Mouse (Mus musculus) right cerebral cortex, adult 2 months (tissue): Measurements from ENCODE around the gene 4931428F04Rik.
"Not testable (repeated sequence)": the region's sequence is repeated elsewhere in the genome, so short reads cannot be mapped to it uniquely, and the experiment has no call there.

Source experiments
- DNase-seq, 2 experiments: peaks; one replicate each; pipeline ENCODE4 v3.0.0; 2021 to 2022; ENCODE audit warnings: low spot score in 2 of 2

Gene 4931428F04Rik

GRCm38 (mm10) chr8:105307670-105308069, 18.0 kb upstream of the 4931428F04Rik start:
- no peak for DNase-seq

DNA sequence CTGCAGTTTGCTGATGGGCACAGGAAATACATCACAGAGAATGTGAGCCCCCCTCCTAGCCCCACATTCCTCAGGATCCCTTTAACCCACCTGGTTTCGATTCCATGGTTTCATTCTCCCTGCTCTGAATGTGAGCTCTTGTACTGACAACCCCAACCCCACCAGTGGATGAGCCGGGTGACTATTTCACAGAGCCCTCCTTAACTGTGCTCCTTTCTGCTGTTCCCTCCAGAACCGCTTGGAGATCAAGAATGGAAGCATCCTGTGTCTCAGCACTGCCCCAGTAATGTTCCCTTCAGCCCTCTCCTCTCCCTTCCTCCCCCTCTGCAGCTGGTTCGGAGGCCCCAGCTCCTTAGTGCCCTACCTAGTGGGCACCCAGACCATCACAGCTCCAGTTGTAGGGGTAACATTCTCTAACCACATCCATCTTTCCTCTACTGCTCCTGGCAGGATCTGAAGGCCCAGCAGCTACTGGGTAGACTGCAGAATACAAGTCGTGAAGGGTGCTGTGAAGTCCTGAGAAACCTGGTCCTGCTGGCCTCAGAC, 16.6 kb upstream of the 4931428F04Rik start:
- DNase-seq, result no peak

- peak; percentile 60 to 64 for DNase-seq
These were observed 15.8 kb upstream of the 4931428F04Rik start, which contains the start of gene Elmo3 for GRCm38 (mm10) chr8:105305211-105306145. Gene Elmo3 (plus strand): TSS chr8:105305601.

- peak in 1 of 2 experiments; percentile 23 for DNase-seq
These were observed 14.9 kb upstream of the 4931428F04Rik start for GRCm38 (mm10) chr8:105304325-105305210.

- no peak for DNase-seq
These were observed 14.2 kb upstream of the 4931428F04Rik start for GRCm38 (mm10) chr8:105303874-105304273.

- DNase-seq, result no peak
These were observed 13.7 kb upstream of the 4931428F04Rik start for GRCm38 (mm10) chr8:105303396-105303795.

- DNase-seq, result no peak
These were observed 10.3 kb upstream of the 4931428F04Rik start for GRCm38 (mm10) chr8:105299962-105300361.

- no peak for DNase-seq
These were observed 8.9 kb upstream of the 4931428F04Rik start for GRCm38 (mm10) chr8:105298351-105299252.

- peak; percentile 94 for DNase-seq
These were observed 8.0 kb upstream of the 4931428F04Rik start, which contains the start of gene E2f4 for GRCm38 (mm10) chr8:105297511-105298192. Gene E2f4 (plus strand): TSS chr8:105297663.

DNA sequence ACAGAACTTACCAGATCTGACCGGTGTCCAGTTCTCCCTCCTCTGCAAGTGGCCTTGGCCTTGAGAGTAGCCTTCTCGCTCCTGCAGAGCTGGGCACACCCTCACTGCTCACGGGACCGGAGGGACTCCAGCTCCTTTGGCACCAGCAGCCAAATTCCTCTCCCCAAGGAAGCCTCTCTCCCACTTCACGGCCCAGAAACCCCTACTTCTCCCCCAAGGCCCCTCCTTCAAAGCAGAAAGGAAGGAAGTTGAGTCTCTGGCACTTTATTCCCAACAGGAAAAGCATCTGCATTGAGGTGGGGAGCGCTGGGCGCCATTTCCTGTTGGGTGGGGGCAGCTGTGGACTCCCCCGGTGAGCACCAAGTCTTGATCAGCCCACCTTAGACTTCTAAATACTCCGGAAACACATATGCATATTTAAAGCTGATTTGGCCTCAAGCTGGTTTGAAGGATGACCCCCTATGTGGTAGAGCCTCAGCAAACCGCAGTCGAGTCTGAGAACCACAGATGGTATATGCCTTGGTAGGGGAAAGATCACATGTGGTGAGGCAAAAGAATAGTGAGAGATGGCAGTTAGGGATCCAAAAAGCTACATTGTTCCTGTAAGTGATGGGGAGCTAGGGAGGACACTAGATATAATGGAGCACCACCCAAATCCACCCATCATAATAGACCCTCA, 6.4 kb upstream of the 4931428F04Rik start, which contains the start of gene Exoc3l:
Gene Exoc3l (minus strand): TSS at position 207 of the 679 bp plus-strand sequence.
- no peak for DNase-seq

GRCm38 (mm10) chr8:105295256-105295655, 5.6 kb upstream of the 4931428F04Rik start:
- DNase-seq, result no peak

DNA sequence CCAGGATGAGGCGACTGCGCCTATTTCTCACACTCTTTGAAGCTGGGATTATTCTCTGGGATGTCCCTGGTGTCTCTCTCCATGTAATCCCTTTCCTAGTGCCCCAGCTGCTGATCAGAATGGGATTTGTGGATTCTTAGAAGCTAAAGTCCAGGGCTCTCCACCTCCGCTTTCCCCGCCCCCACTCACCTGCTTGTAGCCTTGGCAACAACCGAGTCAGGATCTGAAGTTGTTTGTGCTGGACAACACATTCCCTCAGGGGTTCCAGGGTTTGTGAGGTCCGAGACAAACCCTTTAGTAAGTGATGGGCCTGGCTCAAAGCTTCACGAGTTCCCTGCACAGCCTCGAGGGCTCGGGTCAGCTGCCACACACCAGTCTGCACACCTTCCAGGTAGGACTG, 5.1 kb upstream of the 4931428F04Rik start:
- DNase-seq, result no peak

DNA sequence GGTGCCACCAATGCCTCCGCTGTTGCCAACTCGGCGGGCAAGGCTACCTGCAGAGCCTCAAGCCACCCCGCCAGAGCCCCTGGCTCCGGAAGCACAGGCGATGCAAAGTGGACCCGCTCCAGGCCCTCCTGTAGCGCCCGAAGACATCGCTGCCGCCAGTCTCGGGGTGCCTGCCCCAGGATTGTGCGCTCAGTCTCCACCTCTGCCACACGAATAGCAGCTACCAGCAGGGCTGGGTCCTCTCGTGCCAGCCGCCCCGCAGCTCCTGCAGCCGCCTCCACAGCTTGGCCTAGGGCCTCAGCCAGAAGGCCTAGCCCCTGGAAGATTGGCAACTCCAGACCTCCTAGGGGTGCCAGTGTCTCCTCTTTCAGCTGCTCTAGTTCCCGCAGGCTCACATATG, 3.7 kb upstream of the 4931428F04Rik start:
- DNase-seq, result no peak

GRCm38 (mm10) chr8:105292471-105292870, 2.8 kb upstream of the 4931428F04Rik start:
- no peak for DNase-seq

DNA sequence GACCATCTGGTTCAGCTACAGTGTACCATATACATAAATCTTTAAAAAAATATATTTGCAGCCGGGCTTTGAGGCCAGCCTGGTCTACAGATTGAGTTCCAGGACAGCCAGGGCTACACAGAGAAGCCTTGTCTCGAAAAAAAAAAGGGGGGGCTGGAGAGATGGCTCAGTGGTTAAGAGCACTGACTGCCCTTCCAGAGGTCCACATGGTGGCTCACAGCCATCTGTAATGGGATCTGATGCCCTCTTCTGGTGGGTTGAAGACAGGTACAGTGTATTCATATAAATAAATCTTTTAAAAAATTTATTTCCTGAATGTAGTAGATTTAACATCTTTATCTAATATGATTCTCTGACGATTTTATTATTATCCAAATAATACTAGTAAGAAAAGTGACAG, 2.1 kb upstream of the 4931428F04Rik start:
- not testable (repeated sequence) for DNase-seq

DNA sequence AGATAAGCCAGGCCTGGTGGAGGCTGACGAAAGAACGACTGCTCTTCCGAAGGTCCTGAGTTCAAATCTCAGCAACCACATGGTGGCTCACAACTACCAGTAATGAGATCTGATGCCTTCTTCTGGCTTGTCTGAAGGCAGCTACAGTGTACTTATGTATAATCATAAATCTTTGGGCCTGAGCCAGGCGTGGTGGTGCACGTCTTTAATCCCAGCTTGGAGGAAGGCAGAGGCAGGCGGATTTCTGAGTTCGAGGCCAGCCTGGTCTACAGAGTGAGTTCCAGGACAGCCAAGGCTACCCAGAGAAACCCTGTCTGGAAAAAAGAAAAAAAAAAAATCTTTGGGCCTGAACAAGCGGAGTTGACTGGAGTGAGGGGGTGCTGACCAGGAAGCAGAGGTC, 1.7 kb upstream of the 4931428F04Rik start:
- not testable (repeated sequence) for DNase-seq

DNA sequence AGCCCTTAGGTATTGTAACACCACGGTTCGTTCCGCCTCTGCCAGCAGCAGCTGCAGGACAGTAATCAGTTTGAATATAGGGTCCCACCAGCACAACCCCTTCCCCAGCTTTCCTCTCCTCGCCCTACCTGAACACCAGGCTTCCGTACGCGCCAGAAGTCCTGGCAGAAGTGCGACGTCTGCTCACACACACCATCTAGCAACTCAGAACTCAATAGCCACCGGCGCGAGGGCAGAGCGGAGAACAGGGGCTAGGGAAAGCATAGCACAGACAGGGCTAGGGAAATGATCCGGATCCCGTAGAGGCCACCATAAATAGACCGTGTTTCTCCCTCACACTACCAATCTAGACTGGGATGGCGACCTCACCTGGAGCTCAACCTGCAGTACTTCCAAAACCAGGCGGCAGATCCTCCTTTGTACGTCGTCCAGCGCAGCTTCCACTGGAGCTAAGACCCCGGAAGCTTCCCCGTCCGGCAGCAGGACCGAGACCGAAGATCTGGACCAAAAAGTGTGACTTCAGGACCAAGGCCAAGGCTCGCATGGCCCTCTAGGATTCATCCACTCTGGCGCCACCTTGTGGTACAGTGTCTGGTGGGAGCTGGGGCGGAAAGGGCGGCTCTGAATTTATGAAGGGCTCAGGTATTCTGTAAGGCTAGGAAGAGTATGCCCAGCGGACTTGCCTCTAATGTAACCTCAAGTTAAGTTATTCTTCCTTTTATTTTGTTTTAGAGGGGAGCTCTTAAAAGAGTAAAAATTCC, 1.1 kb upstream of the 4931428F04Rik start:
- peak; percentile 74 to 81 for DNase-seq

DNA sequence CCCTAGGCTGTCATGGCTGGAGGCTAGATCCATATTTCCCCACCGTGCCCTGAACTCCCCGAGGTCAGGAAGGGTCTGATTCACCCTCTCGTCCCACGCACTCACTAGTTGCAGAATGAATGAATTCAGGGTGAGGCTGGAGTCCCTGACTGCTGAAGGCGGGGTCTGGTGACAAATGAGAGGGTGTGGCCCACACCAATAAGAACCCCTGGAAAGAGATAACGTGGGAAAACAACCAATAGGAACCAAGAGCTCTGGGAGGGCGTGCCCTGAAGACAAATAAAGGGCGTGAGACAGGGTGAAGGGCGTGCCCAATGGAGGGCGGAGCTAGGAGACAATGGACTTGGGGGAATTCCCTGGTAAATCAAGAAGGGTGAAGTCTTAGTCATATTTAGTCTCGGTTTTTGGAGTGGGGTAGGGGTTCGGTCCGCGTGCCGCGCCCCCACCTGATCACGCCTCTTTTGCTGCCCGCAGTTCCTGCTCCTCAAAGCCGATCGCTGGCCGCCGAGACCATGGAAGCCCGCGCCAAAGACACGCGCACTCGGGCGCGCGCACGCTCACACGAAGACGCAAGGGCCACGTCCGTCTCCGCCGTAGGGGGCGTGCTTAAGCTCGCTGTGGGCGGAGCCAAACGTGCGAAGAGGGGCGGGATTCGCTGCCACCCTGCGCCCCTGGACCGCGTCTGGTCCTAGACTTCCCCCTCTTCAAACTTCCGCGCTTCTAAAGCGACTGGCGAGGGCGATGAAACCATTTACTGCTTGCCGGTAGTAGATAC, 519 bp downstream of the 4931428F04Rik start:
- peak; percentile 95 to 96 for DNase-seq
